Mouse (Mus musculus) midbrain, embryonic 16.5 days (tissue): ENCODE measurements at regions not wholly inside any gene's neighbourhood (a gene's known extent, or its start where the extent isn't known, plus 50 kb on each side); places are given as distances from the start of the nearest gene placed in this dataset.

Experiments
- ATAC-seq: fragments of 200-750 bp; cut with Nextera tagmentation; 2 replicates; pipeline ENCODE4 v1.8.0; 2017; ENCODE audit warnings: moderate TSS enrichment
- H3K27ac ChIP-seq: fragments of 300-500 bp; sonication (generic); 2 replicates; pipeline ENCODE4 v1.5.1; 2014; ENCODE audit warnings: mild to moderate bottlenecking, low read length, mixed read lengths
- H3K27me3 ChIP-seq: fragments of 300-500 bp; sonication (generic); 2 replicates; pipeline ENCODE4 v1.6.1; 2014; ENCODE audit warnings: low read depth, low read length, mixed read lengths; ENCODE audit not compliant: control insufficient read depth, insufficient read depth
- H3K36me3 ChIP-seq: fragments of 300-500 bp; sonication (generic); 2 replicates; pipeline ENCODE4 v1.6.1; 2014; ENCODE audit warnings: mild to moderate bottlenecking, low read length, moderate library complexity, mixed read lengths; ENCODE audit not compliant: control insufficient read depth, insufficient read depth
- H3K4me1 ChIP-seq: fragments of 300-500 bp; sonication (generic); 2 replicates; pipeline ENCODE4 v1.6.1; 2014; ENCODE audit warnings: mild to moderate bottlenecking, low read length, mixed read lengths; ENCODE audit not compliant: control insufficient read depth, insufficient read depth
- H3K4me2 ChIP-seq: fragments of 300-500 bp; sonication (generic); 2 replicates; pipeline ENCODE4 v1.6.1; 2014; ENCODE audit warnings: mild to moderate bottlenecking, low read length, mixed read lengths
- H3K4me3 ChIP-seq: fragments of 300-500 bp; sonication (generic); 2 replicates; pipeline ENCODE4 v1.5.1; 2014; ENCODE audit warnings: low read depth, mild to moderate bottlenecking, low read length, moderate library complexity, mixed read lengths
- H3K9ac ChIP-seq: fragments of 300-500 bp; sonication (generic); 2 replicates; pipeline ENCODE4 v1.6.1; 2014; ENCODE audit warnings: low read depth, low read length, mixed read lengths
- H3K9me3 ChIP-seq: fragments of 300-500 bp; sonication (generic); replicated peaks from 2 replicates; pipeline ENCODE4 v1.6.1; 2014; ENCODE audit warnings: mild to moderate bottlenecking, low read length, mixed read lengths; ENCODE audit not compliant: control insufficient read depth, poor library complexity, severe bottlenecking
- WGBS: fragments of 180-500 bp; shearing (Covaris S2); extraction: QIAGEN DNeasy Blood & Tissue Kit; methylation state at CpG from one replicate; pipeline ENCODE4 v1.1.7; 2014; 5-methylcytosine and 5-hydroxymethylcytosine counted together

DNA sequence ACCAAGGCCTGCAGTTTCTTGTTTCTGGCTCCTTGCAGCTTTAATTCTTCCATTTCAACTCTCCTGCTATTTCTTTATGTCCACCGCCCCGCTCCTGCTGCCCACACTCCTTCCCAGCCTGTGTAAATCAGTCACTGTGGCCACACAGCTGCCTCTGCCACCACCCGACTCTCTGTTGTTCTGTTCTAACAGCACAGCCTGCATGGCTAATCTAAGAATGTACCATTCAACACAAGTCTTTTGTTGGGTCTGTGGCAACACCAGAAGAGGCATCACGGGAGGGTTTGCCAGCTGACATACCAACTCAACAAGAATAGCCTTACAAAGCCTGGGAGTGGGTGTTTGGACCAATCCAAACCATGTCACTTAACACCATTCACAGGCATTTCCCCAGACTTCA lies 264.9 kb upstream of the Pum3 start:
- no peak for ATAC-seq
- Histone ChIP-seq H3K9ac (no peak overlapping the region), H3K4me2 (no peak overlapping the region), H3K9me3 (0 out of 2 replicates have a peak, but pooled peaks cover 5% of the 10 kb centered on the region), H3K36me3 (no peaks in the 10 kb centered on the region), H3K27ac (no peak overlapping the region), H3K4me3 (no peak overlapping the region), H3K4me1 (no peaks in the 10 kb centered on the region), H3K27me3 (no peaks in the 10 kb centered on the region)
- 59% methylated on average over 4 of the region's 4 CpGs for WGBS

DNA sequence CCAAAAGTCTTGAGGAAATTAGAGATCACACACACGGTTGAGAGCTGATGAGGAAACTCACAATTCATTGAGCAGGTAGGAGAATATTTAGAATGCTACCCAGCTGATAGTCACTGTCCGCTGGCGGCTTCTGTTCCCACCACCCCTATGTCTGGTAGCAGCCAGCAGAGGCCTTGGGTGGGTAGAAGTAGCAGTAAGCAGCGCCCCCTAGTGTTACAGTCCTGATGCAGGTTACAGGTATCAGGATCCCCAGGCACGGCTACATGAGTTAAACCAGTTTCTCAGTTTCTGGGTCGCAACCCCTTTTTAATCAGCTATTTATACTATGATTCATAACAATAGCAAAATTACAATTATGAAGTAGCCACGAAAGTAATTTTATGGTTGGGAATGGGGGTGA lies 264.1 kb upstream of the Pum3 start:
- H3K9ac ChIP-seq: no peak overlapping the region
- H3K4me2 ChIP-seq: no peak overlapping the region
- 0 out of 2 replicates have a peak, but pooled peaks cover 5% of the 10 kb centered on the region for H3K9me3 ChIP-seq
- 81% methylated on average over 7 of the region's 7 CpGs for WGBS
- H3K27me3 ChIP-seq: no peaks in the 10 kb centered on the region
- no peak overlapping the region for H3K4me3 ChIP-seq
- ATAC-seq: no peak
- H3K27ac ChIP-seq: no peak overlapping the region
- H3K4me1 ChIP-seq: no peaks in the 10 kb centered on the region
- no peaks in the 10 kb centered on the region for H3K36me3 ChIP-seq

GRCm38 (mm10) chr19:27692944-27693343 lies 263.3 kb upstream of the Pum3 start:
- ATAC-seq: no peak
- H3K36me3 ChIP-seq: no peaks in the 10 kb centered on the region

GRCm38 (mm10) chr19:27683426-27683825 lies 253.8 kb upstream of the Pum3 start:
- H3K9ac ChIP-seq: no peak overlapping the region
- ATAC-seq: no peak
- no peaks in the 10 kb centered on the region for H3K4me1 ChIP-seq
- no peaks in the 10 kb centered on the region for H3K36me3 ChIP-seq
- WGBS: 44% methylated on average over 2 of the region's 2 CpGs
- H3K9me3 ChIP-seq: no peaks in the 10 kb centered on the region
- no peak overlapping the region for H3K4me3 ChIP-seq
- H3K27me3 ChIP-seq: no peaks in the 10 kb centered on the region
- H3K27ac ChIP-seq: no peak overlapping the region
- H3K4me2 ChIP-seq: no peak overlapping the region

More at GRCm38 (mm10) chr19:27692944-27693343, 263.3 kb upstream of the Pum3 start:
- Histone ChIP-seq H3K4me3 (no peak overlapping the region), H3K4me1 (no peaks in the 10 kb centered on the region), H3K27me3 (no peaks in the 10 kb centered on the region), H3K9me3 (0 out of 2 replicates have a peak, but pooled peaks cover 5% of the 10 kb centered on the region), H3K4me2 (no peak overlapping the region), H3K9ac (no peak overlapping the region), H3K27ac (no peak overlapping the region)
- WGBS: 93% methylated on average over 6 of the region's 6 CpGs

DNA sequence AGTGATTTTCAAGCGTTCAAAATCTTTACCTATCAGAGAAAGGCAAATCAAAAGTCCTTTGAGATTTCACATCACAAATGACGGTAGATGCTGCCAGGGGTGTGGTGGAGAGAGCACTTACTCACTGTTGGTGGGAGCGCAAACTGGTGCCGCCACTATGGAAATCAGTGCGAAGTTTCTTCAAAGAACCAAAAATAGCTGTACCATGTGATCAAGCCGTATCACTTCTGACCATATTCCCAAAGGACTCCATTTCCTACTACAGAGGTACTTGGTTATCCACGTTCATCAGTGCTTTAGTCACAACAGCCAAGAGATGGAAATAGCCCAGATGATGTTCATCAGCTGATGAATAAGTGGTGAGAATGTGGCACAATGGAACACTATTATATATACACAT lies 249.8 kb upstream of the Pum3 start:
- no peaks in the 10 kb centered on the region for H3K36me3 ChIP-seq
- no peak overlapping the region for H3K4me2 ChIP-seq
- no peak overlapping the region for H3K9ac ChIP-seq
- 72% methylated on average over 7 of the region's 7 CpGs for WGBS
- ATAC-seq: no peak
- H3K4me1 ChIP-seq: no peaks in the 10 kb centered on the region
- no peak overlapping the region for H3K27ac ChIP-seq
- H3K4me3 ChIP-seq: no peak overlapping the region
- no peaks in the 10 kb centered on the region for H3K27me3 ChIP-seq
- H3K9me3 ChIP-seq: no peaks in the 10 kb centered on the region

DNA sequence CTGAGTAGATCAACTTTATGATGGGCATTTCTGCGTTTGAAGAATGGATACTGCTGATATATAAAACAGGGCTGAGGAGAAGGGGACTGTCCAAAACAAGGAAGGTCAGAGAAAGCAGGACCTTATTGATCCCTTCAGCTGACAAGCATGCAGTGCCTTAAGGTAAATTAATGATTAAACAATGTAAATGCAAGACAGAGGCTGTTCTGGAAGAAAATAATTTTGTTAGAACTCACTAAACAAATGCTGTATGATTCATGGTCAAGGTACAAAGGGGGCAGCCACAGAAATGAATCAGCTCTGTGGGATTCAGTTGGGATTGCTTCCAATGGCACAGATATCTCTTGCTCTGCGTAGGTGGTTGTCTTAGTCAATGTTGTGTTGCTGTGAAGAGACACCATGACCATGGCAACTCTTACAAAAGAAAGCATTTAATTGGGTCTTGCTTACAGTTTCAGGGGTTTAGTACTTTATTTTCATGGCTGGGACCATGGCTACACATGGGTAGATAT lies 243.1 kb upstream of the Pum3 start:
- no peaks in the 10 kb centered on the region for H3K27me3 ChIP-seq
- WGBS: 79% methylated on average over 2 of the region's 2 CpGs
- H3K4me3 ChIP-seq: no peak overlapping the region
- H3K27ac ChIP-seq: no peak overlapping the region
- H3K4me1 ChIP-seq: no peaks in the 10 kb centered on the region
- H3K9me3 ChIP-seq: no peaks in the 10 kb centered on the region
- H3K4me2 ChIP-seq: no peak overlapping the region
- no peak for ATAC-seq
- H3K9ac ChIP-seq: no peak overlapping the region
- no peaks in the 10 kb centered on the region for H3K36me3 ChIP-seq

DNA sequence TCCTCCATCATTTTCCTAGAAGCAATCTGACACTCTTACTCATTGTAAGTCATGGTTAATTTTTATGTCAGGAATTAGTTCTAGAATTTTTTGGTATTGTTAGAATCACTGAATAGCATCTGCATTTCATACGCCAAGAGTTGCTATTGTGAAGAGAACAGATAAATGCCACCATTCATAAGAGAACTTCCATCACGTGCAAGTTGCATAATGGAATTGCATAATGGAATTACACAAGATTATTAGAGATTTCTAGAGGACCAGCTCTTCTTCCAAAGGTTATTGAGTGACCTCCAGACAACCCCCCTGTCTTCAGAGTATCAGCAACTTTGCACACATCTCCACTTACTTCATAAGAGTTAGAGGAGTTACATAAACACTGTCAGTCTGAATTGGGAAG lies 233.7 kb upstream of the Pum3 start:
- Histone ChIP-seq H3K27me3 (no peaks in the 10 kb centered on the region), H3K36me3 (no peaks in the 10 kb centered on the region), H3K4me2 (no peak overlapping the region), H3K27ac (no peak overlapping the region), H3K9ac (no peak overlapping the region), H3K9me3 (no peaks in the 10 kb centered on the region), H3K4me3 (no peak overlapping the region), H3K4me1 (no peaks in the 10 kb centered on the region)
- ATAC-seq: no peak
- 38% methylated on average over 2 of the region's 2 CpGs for WGBS

- H3K27ac ChIP-seq: no peak overlapping the region
- ATAC-seq: no peak
- H3K4me1 ChIP-seq: no peaks in the 10 kb centered on the region
- no peaks in the 10 kb centered on the region for H3K36me3 ChIP-seq
- no peak overlapping the region for H3K9ac ChIP-seq
- 2% methylated on average over 3 of the region's 3 CpGs for WGBS
- no peak overlapping the region for H3K4me3 ChIP-seq
- H3K4me2 ChIP-seq: no peak overlapping the region
- H3K9me3 ChIP-seq: no peaks in the 10 kb centered on the region
- no peaks in the 10 kb centered on the region for H3K27me3 ChIP-seq
Measured at GRCm38 (mm10) chr19:27641001-27641400, 211.4 kb upstream of the Pum3 start.

GRCm38 (mm10) chr19:27633105-27633504 lies 203.5 kb upstream of the Pum3 start:
- Histone ChIP-seq H3K4me3 (no peak overlapping the region), H3K27me3 (no peaks in the 10 kb centered on the region), H3K9ac (no peak overlapping the region), H3K27ac (no peak overlapping the region), H3K4me2 (no peak overlapping the region), H3K9me3 (no peaks in the 10 kb centered on the region), H3K36me3 (no peaks in the 10 kb centered on the region), H3K4me1 (no peaks in the 10 kb centered on the region)
- 81% methylated on average over 6 of the region's 6 CpGs for WGBS
- no peak for ATAC-seq
